Mouse (Mus musculus): ENCODE measurements around the gene Mkrn2.
"Not testable (repeated sequence)": the region's sequence is repeated elsewhere in the genome, so short reads cannot be mapped to it uniquely, and the experiment has no call there.

The Mkrn2 gene

DNA sequence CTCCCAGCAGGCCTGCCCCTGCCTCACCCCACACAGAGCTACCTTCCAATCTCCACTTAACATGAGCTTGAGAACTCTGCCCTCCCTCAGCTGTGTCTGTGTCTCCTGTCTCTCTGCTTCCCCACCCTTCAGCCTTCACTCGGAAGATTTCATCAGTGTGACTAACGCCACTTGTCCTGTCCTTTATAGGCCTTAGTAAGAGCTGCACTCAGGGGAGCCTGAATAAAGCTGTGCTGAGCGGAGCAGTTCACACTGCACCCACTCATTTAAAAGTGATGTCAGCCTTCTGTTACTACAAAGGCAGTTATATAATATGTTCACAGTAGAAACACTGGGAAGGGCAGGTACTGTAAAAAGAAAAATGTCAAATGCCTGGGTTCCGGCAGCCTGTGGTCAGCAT is 5.7 kb downstream of the Mkrn2 start:
- DNase-seq (ENCODE audit: low spot score in 2 of 2): no peak

DNA sequence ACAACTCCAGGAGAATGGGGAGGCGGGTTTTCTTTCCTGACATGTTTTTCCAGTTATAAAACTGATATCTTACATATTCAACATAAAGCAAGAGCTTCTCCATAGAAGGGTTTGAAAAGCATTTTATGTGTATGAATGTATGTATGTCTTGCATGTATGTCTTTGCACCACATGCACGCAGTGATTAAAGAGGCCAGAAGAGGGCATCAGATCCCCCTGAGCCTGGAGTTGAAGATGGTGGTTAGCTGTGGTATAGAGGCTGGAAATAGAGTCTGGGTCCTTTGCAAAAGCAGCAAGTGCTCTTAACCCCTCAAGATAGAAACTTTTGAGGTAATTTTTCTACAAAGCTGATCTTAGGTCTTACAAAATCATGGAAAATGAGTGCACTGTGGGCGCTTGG is 7.4 kb downstream of the Mkrn2 start:
- no peak for DNase-seq (ENCODE audit: low spot score in 2 of 2)

DNA sequence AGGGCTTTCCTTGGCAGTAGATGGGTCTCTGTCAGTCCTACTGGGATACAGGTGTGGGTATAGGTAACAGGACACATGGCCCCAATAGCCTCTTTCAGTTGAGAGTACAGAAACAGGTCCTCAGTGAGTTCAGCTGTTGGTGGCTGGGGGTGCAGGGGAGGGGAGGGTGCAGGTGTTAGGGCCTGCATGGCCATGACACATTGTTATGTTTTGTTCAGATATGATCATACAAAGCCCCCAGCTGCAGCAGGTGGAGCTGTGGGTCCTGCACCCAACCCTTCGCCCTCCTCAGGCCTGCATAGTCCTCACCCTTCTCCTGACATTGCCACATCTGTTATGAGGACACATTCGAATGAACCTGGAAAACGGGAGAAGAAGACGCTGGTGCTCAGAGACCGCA is 8.6 kb downstream of the Mkrn2 start:
- no peak for DNase-seq (ENCODE audit: low spot score in 2 of 2)

DNA sequence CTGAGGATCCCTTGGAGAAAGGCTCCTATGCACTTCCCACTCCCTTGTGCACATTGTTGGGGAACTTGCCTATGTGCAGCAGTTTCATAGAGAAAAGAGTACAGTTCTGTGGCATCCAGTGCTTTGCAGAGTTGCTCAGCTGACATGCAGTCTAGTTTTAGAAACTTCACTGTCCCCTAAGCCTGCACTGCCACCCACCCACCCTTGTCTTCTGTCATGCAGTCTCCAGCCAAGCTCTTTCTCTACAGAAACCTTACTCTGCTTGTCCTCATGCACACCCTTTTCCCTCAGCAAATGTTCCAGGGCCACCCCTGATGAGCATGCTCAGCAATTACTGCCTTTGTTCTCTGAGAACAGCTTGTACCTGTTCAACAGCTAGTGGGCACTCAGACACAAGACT is 12.1 kb downstream of the Mkrn2 start:
- DNase-seq (ENCODE audit: low spot score in 2 of 2): no peak

DNA sequence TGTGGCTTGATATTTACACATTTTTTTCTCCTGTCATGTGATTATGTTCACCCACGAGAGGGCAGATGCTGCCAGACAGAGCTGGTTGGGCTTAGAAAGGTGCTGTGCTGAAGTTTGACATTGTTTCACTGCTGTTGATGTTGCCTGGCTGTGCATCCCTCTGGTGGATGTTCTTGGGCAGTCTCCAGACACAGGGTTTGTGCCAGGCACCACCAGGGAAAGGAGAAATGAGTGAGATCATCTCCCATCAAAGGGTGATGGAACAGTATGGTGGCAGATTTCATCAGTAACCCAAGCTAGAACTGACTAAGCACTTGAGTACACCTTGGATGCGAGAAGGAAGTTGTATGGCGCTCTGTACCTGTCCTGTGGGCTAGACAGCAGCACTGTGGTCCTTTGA is 14.3 kb downstream of the Mkrn2 start:
- no peak for DNase-seq (ENCODE audit: low spot score in 2 of 2)

DNA sequence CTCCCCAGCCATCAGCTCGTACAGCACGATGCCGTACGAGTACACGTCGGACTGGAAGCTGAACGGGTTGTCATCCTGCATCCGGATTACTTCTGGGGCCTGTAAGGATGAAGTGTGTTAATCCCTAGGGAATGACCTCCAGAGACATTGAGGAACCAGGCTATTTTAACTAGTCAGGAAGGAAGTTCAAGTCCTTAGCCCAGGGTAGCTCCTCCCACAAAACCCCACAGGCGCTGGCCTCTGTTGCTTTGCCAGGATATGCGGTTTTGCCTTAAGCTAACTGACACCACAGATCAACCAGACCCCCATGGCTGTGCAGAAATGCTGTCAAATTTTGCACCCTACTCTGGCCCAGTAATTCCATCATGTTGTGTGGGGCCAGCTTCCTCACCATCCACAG is 18.1 kb downstream of the Mkrn2 start:
- no peak for DNase-seq (ENCODE audit: low spot score in 2 of 2)

DNA sequence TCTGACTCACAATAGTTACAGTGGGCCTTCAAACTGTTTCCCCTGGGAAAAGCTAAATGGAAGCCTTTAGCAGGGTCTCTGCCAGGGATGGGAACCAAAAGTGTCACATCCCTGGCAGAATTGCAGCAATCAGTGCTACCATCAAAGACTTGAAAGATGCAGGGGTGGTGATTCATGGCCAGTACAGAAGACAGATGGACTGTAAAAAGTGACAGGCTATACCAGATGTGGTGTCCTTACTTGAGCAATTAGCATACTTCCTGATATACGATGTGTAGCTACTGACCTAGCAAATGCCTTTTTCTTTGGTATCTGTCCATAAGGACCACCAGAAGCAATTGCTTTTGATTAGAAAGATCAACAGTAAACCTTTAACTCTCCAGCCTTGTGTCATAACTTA is 19.2 kb downstream of the Mkrn2 start:
- no peak for DNase-seq (ENCODE audit: low spot score in 2 of 2)

DNA sequence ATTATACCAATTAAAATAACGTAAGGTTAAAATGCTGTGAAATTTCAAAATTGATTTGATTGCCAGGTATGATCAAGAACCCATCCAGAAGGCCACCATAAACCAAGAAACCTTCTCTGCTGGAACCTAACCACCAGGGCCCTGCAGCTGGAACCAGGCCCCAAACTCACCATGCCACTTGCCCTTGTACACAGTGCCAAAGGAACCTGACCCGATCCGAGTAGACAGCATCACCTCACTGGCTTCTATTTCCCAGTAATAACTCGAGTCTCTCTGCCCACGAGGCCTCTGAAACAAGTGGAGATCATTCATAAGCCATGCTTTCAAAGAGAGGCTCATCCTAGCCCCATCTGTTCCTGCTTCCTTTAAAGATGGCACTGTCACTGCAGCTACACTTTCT is 24.4 kb downstream of the Mkrn2 start:
- no peak for DNase-seq (ENCODE audit: low spot score in 2 of 2)

DNA sequence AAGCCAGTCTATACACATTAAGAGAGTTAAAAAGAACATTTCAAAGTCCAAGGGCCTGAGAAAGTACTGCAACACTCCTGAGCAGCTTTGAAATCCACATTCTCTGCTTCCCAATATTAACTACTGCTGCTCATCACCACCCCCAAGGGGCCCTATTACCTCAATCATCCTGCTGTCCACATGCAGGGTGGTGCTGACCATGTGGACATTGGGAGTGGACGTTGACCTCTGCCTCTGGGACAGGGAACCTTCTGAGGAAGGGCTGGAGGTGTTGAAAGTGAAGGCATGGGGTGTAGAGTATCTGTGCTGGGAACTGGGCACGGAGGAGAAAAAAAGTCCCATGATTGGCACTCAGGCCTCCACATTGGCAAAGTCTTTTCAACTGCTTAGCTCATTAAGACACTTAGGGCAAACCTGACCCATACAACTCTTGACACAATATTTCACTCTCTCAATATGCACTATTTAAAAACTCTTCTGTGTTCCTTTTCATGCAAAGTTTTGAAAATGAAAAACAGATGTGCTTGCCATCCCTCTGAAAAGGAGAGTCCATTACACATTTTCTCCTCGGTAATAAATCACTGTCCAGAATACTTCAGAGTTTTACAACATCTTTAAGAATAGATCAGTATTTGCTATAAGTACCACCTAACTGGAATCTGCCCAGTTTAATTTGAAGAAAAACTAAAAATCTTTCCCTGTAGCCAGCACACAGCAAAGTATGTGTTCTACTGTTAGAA is 29.5 kb downstream of the Mkrn2 start:
- DNase-seq (ENCODE audit: low spot score in 2 of 2): no peak

DNA sequence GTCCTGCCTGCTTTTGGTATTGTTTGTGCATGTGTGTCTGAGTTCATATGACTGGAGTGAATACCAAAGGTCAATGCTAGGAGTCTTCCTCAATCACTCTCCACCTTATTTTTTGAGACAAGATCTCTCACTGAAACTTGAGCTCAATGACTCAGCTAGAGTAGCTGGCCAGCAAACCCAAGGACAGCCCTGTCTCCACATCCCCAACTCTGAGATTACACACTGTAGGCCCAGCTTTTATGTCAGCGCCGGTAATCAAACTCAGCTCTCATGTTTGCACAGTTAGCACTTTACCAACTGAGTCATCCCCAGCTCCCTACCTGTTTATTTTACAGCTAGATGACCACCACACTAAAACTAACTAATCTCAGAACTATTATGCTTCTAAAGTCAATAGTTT is 32.3 kb downstream of the Mkrn2 start:
- DNase-seq (ENCODE audit: low spot score in 2 of 2): no peak

DNA sequence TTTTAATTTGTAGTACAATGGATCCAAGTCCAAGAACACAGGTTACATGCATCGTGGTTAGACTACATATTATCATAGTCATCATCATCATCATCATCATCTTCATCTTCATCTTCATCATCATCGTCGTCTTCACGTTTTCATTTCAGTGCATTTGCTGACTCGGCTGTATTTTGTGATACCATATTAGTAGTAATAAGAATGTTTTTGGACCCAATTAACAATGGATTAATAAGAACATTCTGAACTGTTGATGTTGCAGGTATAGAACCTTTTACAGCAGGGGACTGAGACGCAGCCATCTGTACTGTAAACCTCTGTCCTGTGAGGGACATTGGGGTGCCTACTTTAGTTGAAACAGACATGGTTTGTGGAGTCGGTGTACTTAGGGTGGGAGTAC is 36.5 kb downstream of the Mkrn2 start:
- DNase-seq (ENCODE audit: low spot score in 2 of 2): not testable (repeated sequence)

DNA sequence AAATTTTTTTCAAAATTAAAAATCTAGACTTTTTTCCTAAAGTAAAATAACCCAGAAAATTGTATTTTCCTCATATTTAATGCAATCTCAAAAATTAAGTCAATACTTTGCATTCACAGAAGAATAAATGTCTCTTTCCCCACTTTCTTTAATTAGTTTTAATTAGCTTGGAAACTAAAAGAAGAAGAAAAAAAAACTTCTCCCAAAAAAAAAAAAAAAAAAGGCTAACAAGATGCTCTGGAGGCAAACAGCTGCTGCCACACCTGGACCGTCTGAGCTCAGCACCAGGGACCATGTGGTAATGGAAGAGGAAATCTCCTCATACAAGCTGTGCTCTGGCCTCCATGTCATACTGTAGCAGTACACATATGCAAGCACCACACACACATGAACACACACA is 41.6 kb downstream of the Mkrn2 start:
- no peak for DNase-seq (ENCODE audit: low spot score in 2 of 2)

DNA sequence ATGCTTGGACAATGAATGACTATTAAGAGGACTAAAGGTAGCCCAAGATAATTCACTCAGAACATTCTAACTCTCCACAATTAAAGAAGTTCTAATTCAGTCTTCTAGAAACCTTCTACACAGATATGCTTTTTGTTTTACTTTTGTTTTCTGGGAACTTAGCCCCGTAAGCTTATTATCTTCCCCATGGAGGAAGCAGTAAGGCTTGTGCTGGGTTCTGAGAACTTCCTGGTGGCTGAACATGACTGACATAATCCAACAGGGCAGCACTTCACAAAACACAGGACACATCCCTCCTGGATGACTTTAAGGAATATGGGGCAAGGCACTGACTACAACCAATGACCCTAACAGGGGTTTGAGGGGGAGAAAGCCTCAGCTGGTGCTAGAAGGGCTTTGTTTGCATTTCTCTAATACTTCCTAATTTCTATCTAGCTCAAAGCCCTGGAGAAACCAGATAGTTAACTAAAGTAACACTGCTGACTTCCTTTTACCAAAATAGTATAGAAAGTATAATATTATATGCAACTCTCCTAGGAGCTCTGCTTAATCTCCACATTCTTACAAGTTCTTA is 48.2 kb downstream of the Mkrn2 start:
- no peak for DNase-seq (ENCODE audit: low spot score in 2 of 2)

DNA sequence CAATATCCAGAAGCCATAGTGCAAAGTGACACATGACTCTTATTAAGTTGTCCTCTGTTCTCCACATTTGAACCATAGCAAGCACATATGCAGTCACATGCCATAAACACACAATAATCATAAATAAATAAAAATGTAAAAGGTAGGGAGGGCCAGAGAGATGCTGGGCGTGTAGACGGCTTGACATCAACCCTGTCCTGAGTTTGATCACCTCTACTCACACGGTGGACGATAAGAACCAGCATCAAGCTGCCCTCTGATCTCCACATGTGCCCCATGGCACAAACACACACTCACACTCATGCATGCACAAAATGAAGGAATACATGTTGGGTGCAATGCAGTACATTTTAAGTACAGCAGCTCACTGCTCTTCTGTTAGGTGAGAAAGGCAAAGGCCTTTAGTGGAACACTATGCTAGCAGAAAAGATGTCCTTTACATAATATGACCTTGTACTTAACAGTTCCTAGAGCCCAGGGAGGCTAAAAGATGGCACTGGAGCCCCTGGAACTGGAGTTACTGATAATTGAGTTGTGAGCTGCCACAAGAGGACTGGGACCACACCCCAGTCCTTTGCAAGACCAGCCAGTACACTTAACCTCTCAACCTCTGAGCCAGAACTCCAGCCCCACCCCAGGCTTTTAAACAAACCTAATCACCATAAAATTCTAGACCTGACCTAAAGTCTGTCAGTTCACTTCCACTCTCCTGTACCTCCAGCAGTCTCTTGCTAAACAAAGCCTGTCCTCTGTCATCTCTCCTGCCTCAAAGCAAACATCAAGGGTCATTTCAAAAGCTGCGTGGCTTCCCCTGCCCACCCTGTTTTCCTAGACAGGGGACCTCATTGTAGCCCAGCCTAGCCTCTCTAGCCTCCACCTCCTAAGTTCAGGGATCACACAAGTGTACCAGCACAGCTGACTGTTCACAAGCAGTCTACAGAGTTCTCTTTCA is 49.0 kb downstream of the Mkrn2 start:
- no peak for DNase-seq (ENCODE audit: low spot score in 2 of 2)

DNA sequence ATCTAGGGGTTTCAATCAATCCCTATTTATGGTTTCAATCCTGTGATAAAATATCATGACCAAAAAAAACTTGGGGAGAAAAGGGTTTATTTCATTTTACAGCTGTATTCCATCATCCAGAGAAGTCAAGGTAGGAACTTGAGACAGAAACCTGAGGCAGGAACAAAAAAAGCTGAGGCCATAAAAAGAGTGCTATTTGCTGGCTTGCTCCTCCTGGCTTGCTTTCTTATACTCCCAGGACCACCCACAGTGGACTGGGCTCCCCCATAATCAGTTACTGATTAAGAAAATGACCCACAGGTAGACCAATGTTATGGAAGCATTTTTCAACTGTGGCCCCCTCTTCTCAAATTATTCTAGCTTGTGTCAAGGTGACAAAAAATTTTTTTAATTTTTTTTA is 50.0 kb downstream of the Mkrn2 start:
- no peak for DNase-seq (ENCODE audit: low spot score in 2 of 2)

DNA sequence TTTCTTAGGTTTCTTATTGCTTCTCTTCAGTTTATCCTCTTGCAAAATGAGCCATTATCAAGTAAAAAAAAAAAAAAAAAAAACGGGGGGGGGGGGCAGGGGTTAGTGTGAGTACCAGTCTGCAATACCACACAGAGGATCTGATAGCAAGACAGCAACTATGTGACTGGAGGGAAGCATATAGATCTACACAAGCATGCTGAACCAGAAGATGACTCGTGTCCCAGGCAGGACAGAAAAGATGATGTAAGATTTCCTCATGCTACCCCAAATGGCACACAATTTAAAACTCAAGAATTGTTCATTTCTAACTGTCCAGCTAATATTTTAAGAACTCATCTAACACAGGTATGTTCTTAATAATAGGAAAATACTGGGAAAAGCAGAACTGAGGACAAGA is 52.2 kb downstream of the Mkrn2 start:
- DNase-seq (ENCODE audit: low spot score in 2 of 2): no peak

DNA sequence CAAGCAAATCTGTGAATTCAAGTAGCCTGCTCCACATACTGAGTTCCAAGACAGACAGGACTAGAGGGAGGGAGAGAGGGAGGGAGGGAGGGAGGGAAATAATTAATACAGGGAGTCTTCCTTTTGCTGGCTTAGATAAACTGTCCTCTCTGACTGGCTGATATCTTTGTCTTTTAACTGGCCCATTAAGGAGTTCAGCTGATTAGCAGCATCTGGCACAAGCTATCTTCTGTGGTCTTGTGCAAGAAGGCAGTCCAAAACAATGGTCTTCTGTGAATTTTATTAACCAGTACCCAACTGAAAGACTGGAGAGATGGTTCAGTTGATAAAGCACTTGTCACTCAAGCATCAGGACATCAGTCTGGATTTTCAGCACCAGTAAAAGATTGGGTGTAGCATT is 57.1 kb downstream of the Mkrn2 start:
- no peak for DNase-seq (ENCODE audit: low spot score in 2 of 2)

DNA sequence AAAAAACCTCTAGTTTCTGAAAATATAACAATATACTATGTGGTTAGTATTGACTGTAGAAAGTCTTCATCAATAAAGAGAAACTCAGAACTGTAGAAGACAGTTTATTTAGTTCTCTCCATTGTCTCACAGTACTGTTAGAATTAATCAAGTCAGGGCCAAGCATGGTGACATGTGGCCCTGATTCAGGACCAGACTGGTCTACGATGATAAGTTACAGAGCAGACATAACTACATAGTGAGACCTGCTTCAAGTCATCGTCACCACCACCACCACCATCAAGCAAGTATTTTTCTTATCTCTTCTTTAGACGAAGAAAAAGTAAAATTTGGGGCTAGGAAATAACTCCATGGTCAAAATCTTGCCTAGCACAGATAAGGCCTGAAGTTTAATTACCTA is 62.6 kb downstream of the Mkrn2 start:
- no peak for DNase-seq (ENCODE audit: low spot score in 2 of 2)

DNA sequence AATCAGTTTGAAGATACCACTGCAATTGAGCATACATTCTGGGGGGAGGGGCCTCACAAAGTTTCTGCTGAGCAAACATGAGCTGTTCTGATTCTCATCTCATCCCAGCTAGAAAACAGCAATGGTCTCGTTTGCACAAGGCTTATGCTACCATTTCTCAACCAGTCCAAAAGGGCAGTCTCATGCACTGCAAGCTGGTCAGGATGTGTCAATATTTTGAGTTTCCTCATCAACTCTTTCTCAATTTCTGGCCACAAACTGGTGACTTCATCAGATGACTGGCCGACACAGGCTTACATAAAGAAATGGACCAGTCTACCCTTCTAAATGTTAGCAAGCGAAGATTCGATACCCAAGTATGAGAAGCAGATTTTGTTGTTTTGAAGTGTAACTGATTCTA is 64.9 kb downstream of the Mkrn2 start:
- DNase-seq (ENCODE audit: low spot score in 2 of 2): no peak

Measured in frontal cortex, postnatal 25 days (tissue).